Mouse (Mus musculus): ENCODE results near the gene Speer4f2.

DNA sequence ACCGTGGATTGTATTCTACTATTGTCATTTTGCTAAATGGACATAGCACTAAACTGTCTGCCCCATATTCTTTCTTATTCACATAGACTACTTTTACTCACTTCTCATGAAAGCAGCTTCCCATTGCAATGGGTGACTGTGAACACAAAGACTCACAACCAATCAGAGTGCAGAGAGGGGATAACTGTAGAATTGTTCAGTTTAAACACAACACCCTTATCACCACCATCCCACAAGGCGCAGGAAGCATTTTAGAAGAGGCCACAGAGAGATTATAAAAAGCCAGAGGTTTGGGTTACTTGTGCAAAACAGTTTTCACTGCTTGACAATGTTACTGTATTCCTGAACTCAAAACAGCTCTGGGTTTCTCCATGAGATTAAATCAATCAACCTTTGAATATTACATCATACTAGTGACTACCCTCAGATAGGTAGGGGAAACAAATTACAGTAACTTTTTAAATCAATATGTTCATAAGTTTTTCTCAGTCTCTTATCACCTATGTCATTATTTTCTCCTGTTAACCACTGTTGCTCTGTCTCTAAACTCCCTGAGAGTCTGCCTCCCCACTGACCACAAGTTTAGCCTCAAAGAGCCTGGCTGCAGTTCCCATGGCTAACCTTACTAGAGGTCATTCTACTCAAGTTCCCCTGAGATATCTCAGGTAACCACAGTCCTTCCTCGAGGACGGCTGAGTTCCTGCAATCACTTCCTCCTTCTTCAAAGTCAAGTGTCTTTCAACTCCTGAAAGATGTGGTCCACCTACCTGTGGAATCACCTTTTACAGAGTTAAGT lies 29.5 kb downstream of the Speer4f2 start:
- TF ChIP-seq CTCF (IDR thresholded peaks at IDR 0.05; ENCODE audit: low read depth), result no peak
- TF ChIP-seq EP300 (optimal IDR thresholded peaks at IDR 0.05), result no peak
